Mouse (Mus musculus) liver, adult 2 months (tissue): Measurements from ENCODE around the gene Aebp1. TPM values are rescaled to one million over a fixed set of nuclear protein-coding genes. Genes with fewer than 3 reads are reported as not detected.

Experiments
- DNase-seq: peaks from one replicate; pipeline ENCODE4 v3.0.0-alpha.2; 2011; ENCODE audit warnings: low read depth, low spot score; ENCODE audit errors: extremely low read depth
- H3K27ac ChIP-seq: fragments of 200-500 bp; replicated peaks from 2 replicates; pipeline ENCODE4 v1.5.1; 2012; ENCODE audit warnings: low read depth, mild to moderate bottlenecking, control low read depth, inconsistent platforms, low read length; ENCODE audit not compliant: insufficient read depth
- H3K27me3 ChIP-seq: fragments of 200-500 bp; 2 replicates; pipeline ENCODE4 v1.6.1; 2012; ENCODE audit warnings: mild to moderate bottlenecking, moderate library complexity, low read length, inconsistent platforms; ENCODE audit not compliant: control insufficient read depth, insufficient read depth
- H3K36me3 ChIP-seq: fragments of 200-500 bp; 2 replicates; pipeline ENCODE4 v1.6.1; 2012; ENCODE audit warnings: low read length, inconsistent platforms; ENCODE audit not compliant: control insufficient read depth, insufficient read depth
- H3K4me1 ChIP-seq: fragments of 200-500 bp; 2 replicates; pipeline ENCODE4 v1.6.1; 2011; ENCODE audit warnings: low read length; ENCODE audit not compliant: control insufficient read depth, insufficient read depth
- H3K4me3 ChIP-seq: fragments of 200-500 bp; 2 replicates; pipeline ENCODE4 v1.5.1; 2011; ENCODE audit warnings: low read depth, mild to moderate bottlenecking, control low read depth, low read length, moderate library complexity; ENCODE audit not compliant: insufficient read depth
- H3K79me2 ChIP-seq: fragments of 200-500 bp; 2 replicates; pipeline ENCODE4 v1.6.1; 2012; ENCODE audit warnings: inconsistent platforms, mild to moderate bottlenecking, low read length, moderate library complexity; ENCODE audit not compliant: control insufficient read depth, insufficient read depth
- H3K9ac ChIP-seq: fragments of 200-500 bp; 2 replicates; pipeline ENCODE4 v1.6.1; 2012; ENCODE audit warnings: low read depth, mild to moderate bottlenecking, control low read depth, inconsistent platforms, low read length
- CTCF ChIP-seq: fragments of 200-500 bp; IDR thresholded peaks from 2 replicates; pipeline ENCODE4 v1.5.1; 2011; ENCODE audit warnings: low read depth, low read length, control low read depth
- POLR2A ChIP-seq: fragments of 200-500 bp; IDR thresholded peaks from 2 replicates; pipeline ENCODE4 v1.6.1; 2011; ENCODE audit warnings: low read length, control low read depth; ENCODE audit not compliant: insufficient read depth; ENCODE audit errors: extremely low read depth
- whole genome bisulfite sequencing: fragments of 180-500 bp; shearing (Covaris S2); methylation state at CpG from one replicate; pipeline ENCODE4 v1.1.7; 2018; 5-methylcytosine and 5-hydroxymethylcytosine counted together
- polyA plus RNA-seq: library from polyadenylated mRNA; depleted of rRNA; stranded (reverse); fragments of >200 nt; gene quantifications from 2 replicates; pipeline ENCODE4 v1.2.3, GENCODE M21; 2012
- total RNA-seq: library from RNA; depleted of rRNA; stranded (reverse); fragments of >200 nt; gene quantifications from 2 replicates; pipeline ENCODE4 v1.2.3, GENCODE M21; 2014

The Aebp1 gene
- total and polyA plus RNA-seq, 2 experiments, result 0.83 to 1.4 TPM

GRCm38 (mm10) chr11:5904871-5905270 is 43.1 kb downstream of the Aebp1 start:
- 94% methylated on average over 6 of the region's 6 CpGs for WGBS
- TF ChIP-seq POLR2A (no peak), CTCF (no peak)
- no peaks in the 10 kb centered on the region for H3K27me3 ChIP-seq

GRCm38 (mm10) chr11:5905778-5906518 is 44.2 kb downstream of the Aebp1 start:
- 80% methylated on average over 10 of the region's 10 CpGs for WGBS
- Histone ChIP-seq H3K27me3 (no peaks in the 10 kb centered on the region), H3K4me3 (no peak overlapping the region), H3K27ac (no peak overlapping the region), H3K9ac (no peak overlapping the region), H3K4me1 (0 out of 2 replicates have a peak, but pooled peaks cover under 1% of the 10 kb centered on the region), H3K79me2 (no peaks in the 10 kb centered on the region), H3K36me3 (peaks cover 46% of the 10 kb centered on the region)
- TF ChIP-seq POLR2A, result no peak
- no peak for TF ChIP-seq CTCF
- DNase-seq, result no peak

More at GRCm38 (mm10) chr11:5904871-5905270, 43.1 kb downstream of the Aebp1 start:
- Histone ChIP-seq H3K4me3 (no peak overlapping the region), H3K4me1 (no peaks in the 10 kb centered on the region), H3K9ac (no peak overlapping the region), H3K27ac (no peak overlapping the region), H3K79me2 (no peaks in the 10 kb centered on the region), H3K36me3 (peaks cover 42% of the 10 kb centered on the region)
- DNase-seq, result no peak

GRCm38 (mm10) chr11:5907096-5907495 is 45.3 kb downstream of the Aebp1 start:
- TF ChIP-seq POLR2A (no peak), CTCF (no peak)
- no peaks in the 10 kb centered on the region for H3K27me3 ChIP-seq
- DNase-seq, result no peak
- H3K4me3 ChIP-seq, result no peak overlapping the region
- H3K36me3 ChIP-seq, result peaks cover 52% of the 10 kb centered on the region
- H3K4me1 ChIP-seq, result 0 out of 2 replicates have a peak, but pooled peaks cover 5% of the 10 kb centered on the region
- no peak overlapping the region for H3K9ac ChIP-seq
- 74% methylated on average over 5 of the region's 5 CpGs for WGBS
- H3K27ac ChIP-seq, result no peak overlapping the region
- no peaks in the 10 kb centered on the region for H3K79me2 ChIP-seq

GRCm38 (mm10) chr11:5908642-5909041 is 46.9 kb downstream of the Aebp1 start:
- Histone ChIP-seq H3K4me3 (no peak overlapping the region), H3K27ac (no peak overlapping the region), H3K27me3 (no peaks in the 10 kb centered on the region), H3K79me2 (0 out of 2 replicates have a peak, but pooled peaks cover 4% of the 10 kb centered on the region), H3K4me1 (peaks cover 16% of the 10 kb centered on the region), H3K9ac (no peak overlapping the region), H3K36me3 (peaks cover 49% of the 10 kb centered on the region)
- TF ChIP-seq POLR2A (no peak), CTCF (no peak)
- DNase-seq, result no peak
- WGBS, result 55% methylated on average over 4 of the region's 4 CpGs

- Histone ChIP-seq H3K27me3 (no peaks in the 10 kb centered on the region), H3K4me3 (peak overlapping the region; percentile 58), H3K4me1 (peaks cover 31% of the 10 kb centered on the region), H3K79me2 (peaks cover 20% of the 10 kb centered on the region; the same call in 1 of the 2 replicates), H3K27ac (peak overlapping the region; percentile 93; the same call in 1 of the 2 replicates), H3K36me3 (peaks cover 26% of the 10 kb centered on the region; the same call in 1 of the 2 replicates), H3K9ac (peak overlapping the region; percentile 81)
- TF ChIP-seq POLR2A (no peak), CTCF (peak; percentile 82)
- 15% methylated on average over 5 of the region's 5 CpGs for WGBS
- DNase-seq, result peak; percentile 65
Measured at GRCm38 (mm10) chr11:5912635-5913034, 50.9 kb downstream of the Aebp1 start.

GRCm38 (mm10) chr11:5913256-5913655 is 51.5 kb downstream of the Aebp1 start:
- Histone ChIP-seq H3K27ac (peak overlapping the region; percentile 93), H3K27me3 (no peaks in the 10 kb centered on the region), H3K4me1 (peaks cover 35% of the 10 kb centered on the region), H3K4me3 (peak overlapping the region; percentile 58), H3K79me2 (peaks cover 20% of the 10 kb centered on the region; the same call in 1 of the 2 replicates), H3K36me3 (peaks cover 21% of the 10 kb centered on the region; the same call in 1 of the 2 replicates), H3K9ac (peak overlapping the region; percentile 81)
- no peak for TF ChIP-seq CTCF
- no peak for TF ChIP-seq POLR2A
- DNase-seq, result peak; percentile 75
- 17% methylated on average over 8 of the region's 8 CpGs for WGBS
